Mouse (Mus musculus): ENCODE data around the gene 1810043G02Rik.
A peak's percentile ranks its signal among the peaks of the same experiment; 100 is the strongest.
"Not testable (repeated sequence)": the region's sequence is repeated elsewhere in the genome, so short reads cannot be mapped to it uniquely, and the experiment has no call there.

The 1810043G02Rik gene

DNA sequence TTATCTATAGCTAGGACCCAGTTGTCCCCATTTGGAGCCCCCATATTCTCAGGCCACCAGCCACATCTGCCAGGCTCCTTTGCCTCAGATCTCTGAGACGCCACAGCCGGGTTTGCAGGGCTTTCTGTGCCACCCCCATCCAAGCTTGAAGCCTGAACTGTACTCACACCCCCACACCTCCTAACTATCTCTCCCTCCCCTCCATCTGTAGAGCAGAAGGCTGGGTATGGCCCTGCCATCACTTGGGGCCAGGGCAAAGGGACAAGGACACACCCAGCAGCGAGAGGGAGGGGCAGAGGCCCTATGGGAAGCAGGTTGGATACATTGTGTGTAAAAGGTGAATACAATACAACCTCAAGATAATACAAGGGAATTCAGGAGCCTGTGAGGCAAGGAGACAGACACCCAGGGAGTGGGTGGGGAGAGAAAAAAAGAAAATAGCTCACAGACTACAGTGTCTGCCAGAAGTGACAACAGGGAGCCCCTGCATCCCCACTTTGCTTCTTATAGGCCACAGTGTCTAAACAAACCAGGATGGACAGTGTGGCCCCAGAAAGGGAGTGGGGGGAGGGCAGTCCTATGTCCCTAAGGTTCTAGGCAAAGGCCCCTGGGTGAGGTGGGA is 26.3 kb downstream of the 1810043G02Rik start:
- no peak for DNase-seq (ENCODE audit: extremely low read depth, low read depth)

DNA sequence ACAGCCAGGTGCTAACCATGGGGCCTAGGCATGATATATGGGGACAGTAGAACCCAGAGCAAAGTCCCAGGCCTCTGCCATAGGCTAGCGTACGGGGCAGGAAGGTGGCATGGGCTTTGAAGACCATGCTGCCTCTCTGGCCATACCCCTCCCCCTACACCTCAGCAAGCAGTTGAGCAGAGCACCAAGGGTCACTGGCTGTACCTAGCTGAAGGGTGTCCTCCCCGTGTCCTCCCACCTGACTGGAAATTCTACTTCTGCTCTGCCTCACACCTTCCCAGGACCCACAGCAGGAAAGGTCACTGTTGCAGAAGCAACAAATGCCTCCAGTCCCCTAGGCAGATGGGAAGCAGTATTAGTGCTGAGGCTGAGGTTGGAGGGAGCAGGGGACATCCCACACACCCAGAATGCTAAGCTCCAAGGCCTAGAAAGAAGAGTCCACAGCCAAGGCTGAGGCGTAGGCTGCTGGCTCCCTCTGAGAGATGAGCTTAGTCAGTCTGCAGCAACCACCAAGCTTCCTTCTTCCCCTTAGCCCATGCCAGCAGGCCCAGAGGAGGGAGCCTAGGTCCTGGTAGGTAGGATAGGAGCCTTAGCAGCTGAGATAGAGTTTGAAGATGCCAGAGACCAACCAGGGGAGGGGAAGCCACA is 27.6 kb downstream of the 1810043G02Rik start:
- no peak for DNase-seq (ENCODE audit: extremely low read depth, low read depth)

DNA sequence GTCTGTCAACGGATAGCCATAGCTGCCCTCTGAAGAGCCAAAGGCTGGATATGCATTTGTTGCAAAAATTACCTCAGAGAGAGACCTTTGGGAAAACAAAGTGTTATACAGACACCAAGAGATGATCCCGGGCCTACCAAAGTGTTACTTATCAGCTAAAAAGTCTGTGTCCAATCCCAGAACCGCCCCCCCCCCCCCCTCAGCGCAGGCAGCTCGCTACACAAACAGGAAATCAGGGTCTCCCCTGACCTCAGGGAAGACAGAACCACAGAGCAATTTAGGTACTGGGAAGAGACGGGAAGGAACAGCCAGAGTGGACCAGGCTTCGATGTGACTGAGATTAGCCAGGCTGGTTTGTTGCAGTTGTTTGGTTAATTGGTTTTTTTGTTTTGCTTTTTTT is 28.9 kb downstream of the 1810043G02Rik start:
- DNase-seq (ENCODE audit: extremely low read depth, low read depth): no peak

DNA sequence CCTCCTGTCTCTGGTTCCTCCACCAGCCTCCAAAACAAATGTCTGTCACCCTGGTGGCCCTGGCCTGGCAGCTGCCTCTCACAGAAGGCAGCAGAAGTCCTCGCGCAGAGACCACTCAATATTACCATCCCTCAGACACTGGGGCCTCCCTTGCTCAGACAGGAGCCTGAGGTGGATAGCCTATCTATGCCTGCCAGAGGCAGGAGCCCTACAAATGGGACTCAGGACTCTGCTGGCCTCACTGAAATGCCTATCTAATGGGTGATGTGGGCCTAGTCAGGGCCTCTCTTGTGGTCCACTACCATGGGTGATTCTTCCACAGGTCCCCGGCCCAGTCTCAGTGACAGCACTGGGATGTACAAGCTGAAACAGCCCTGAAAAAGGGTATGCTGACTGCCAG is 29.8 kb downstream of the 1810043G02Rik start:
- DNase-seq (ENCODE audit: extremely low read depth, low read depth): no peak

DNA sequence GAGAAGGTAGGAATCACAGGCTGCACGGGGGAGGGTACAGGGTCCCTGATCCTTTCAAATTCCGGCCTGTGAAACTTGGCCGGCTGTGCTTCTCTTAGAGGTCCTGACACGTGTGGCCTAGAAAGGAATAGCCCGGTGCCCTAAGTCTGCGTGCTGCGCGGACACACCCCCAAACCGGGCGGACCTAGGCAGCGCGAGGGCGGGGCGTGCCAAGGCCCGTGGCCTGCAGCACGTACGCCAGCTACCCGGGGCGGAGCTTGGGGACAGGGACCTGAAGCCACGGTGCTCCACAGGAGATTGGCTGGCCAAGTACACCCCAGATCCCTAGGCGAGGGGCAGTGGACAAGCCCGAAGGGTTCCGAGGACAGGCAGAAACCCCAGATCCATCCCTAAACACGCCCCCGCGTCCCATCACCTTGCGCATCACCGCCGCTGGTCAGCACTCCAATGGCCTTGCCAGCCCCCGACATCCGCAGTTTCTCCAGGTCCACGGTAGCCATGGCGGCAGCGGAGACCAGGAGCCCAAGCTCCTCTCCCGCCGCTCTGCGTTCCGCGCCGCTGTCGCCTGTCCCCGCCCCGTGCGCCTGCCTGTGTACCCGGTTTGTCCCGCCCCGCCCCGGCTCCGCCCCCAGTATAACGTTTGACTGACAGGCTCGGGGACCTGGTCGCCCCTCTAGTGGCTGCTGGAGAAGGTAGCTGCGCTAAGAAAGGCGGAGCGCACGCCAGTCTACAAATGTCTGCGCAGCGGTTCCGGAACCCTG is 31.0 kb downstream of the 1810043G02Rik start:
- peak; percentile 83 for DNase-seq (ENCODE audit: extremely low read depth, low read depth)

DNA sequence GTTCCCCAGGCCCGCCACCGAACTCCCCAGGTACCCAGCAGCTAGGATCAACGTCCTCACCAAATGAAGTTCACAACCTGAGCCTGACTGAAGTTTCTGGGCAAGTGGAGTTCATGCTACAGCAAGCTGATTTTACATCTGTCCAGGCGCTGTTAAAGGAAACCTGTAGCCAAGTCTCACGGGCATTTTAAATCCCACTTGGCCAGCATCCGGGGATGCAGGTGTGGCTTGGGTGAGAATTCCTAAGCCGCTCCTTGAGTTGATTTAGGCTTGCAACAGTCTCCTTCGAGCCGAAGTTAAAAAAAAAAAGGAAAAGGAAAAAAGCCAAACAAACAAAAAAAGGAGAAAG is 31.6 kb downstream of the 1810043G02Rik start, which contains the start of gene Pfkl:
TSS of gene Pfkl (minus strand) at position 139 of the 349 bp plus-strand sequence.
- no peak for DNase-seq (ENCODE audit: extremely low read depth, low read depth)

DNA sequence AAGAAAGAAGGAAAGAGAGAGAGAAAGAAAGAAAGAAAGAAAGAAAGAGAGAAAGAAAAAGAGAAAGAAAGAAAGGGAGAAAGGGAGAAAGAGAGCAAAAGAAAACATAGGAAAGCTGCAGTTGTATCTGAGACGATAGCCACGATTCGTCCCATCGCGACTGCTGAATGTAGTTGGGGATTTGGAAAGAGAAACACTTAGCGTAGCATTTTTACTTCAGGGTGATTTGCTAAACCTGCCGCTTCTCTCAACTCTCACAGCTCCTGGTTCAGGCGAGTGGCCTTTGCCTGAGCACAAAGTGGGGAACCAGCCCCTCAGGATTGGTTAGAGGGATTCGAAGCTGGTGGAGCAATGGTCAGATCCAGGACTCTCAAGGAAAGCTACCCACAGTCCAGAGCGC is 32.0 kb downstream of the 1810043G02Rik start:
- no peak for DNase-seq (ENCODE audit: extremely low read depth, low read depth)

DNA sequence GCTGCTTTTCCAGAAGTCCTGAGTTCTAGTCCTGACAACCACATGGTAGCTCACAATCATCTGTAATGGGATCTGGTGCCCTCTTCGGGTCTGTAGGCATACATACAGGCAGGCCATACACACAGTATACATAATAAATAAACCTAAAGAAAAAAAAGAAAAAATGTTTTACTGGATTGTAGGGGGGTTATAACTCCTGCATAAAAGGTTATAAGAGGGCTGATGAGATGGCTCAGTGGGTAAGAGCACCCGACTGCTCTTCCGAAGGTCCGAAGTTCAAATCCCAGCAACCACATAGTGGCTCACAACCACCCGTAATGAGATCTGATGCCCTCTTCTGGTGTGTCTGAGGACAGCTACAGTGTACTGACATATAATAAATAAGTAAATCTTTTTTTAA is 32.8 kb downstream of the 1810043G02Rik start:
- not testable (repeated sequence) for DNase-seq (ENCODE audit: extremely low read depth, low read depth)

DNA sequence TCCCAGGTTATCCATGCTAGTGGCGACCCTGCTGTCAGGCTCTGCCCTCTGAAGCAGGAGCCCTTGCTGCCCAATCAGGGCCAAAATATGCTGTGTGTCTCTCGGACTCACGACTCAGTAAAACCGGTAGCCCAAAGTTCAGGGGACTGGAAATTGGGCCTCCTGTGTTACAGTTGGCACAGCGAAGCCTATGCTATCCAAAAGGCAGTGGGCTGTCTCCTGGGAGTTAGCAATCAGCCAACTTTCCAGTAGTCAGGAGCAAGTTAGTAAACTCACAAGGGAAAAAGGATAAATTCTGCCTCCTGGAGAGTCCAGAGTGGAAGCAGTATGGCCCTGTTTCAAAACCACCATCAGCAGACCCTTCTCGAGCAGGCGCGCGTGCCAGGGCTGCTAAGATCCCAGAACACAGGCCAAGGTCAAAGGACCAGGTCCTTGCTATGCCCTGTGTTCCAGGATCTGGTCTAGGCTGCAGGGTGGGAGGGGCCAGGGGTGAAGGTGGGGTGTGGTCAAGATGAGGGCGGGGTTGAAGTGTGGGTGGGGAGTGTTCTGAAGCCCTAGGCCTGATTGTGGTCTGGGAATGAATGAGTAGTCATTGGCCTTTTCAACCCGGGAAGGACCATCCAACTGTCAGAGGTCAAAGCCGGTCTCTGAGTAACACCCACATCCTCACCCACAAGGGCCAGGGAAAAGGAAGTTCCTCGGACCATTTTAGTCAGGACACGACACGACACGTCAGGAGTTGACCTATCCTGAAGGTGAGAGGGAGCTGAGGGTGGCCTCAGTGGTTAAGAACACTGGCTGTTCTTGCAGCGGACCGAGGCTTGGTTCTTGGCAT is 34.6 kb downstream of the 1810043G02Rik start:
- no peak for DNase-seq (ENCODE audit: extremely low read depth, low read depth)

DNA sequence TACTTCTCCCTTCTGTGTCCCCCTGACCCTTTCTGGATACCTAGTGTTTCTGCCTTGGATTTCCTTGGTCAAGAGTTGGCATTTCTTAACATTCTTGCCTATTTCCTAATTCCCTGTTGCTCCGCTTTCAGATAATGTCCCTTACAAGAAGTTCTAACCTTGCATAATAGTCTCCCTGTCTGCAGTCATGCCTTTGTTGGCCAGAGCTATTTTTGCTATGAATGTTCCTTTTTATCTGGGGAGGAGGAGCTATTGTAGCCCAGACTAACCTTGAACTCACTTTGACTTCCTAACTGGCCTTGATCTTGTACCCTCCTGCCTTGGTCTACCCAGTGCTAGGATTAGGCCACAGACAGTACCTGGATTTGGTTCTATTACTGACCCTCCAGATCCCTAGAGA is 37.2 kb downstream of the 1810043G02Rik start:
- no peak for DNase-seq (ENCODE audit: extremely low read depth, low read depth)

DNA sequence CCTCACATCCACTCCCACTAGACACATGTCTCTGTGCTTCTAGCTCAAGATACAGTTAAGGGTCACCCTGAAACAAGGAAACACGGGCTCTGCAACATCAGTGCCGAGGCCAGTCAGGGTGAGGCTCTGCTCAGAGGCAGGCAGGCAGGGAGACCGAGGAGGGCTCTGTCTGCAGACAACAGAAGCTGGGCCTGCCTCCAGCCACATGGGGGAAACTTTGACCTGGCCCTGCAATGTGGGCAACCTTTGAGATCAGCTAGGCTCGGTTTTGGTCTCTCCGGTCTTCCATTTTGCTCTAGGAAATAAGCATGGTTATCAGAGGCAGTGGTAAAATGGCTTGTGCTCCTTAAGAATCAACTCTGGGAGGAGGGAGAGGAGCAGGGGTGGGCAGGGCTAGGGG is 38.0 kb downstream of the 1810043G02Rik start:
- no peak for DNase-seq (ENCODE audit: extremely low read depth, low read depth)

DNA sequence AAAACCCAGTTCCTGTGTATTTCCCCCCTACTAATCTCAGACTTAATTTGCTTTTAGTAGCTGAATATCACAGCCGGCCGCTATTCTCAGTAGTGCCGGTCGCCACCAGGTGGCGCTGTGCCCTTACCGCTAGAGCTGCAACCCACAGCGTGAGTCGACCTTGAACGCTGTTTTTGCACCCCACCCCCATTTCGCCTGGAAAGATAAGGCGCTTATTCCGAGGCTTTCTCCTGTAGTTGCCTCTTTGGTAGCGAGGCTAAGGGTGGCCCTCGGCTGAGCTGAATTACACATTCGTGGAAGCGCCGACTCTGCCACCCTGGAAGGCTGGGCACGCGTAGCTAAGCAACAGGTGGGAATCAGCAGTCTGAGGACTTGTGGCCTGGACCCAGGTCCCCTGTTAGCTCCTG is 40.5 kb downstream of the 1810043G02Rik start:
- peak; percentile 89 for DNase-seq (ENCODE audit: extremely low read depth, low read depth)

DNA sequence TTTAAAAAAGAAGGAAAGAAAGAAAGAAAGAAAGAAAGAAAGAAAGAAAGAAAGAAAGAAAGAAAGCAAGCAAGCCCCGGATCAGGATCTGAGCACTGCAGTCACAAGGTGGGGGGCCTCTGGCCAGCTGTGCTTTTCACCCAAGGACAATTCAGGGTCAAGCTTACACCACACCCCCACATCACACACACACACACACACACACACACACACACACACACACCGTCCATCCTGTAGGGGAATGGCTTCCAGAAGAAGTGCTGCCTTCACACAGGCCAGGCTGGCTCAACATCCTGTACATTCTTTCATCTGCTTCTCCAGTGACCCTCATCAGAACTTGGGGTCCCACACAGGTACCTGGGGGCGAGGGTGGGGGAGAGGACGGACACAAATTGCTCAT is 41.0 kb downstream of the 1810043G02Rik start:
- DNase-seq (ENCODE audit: extremely low read depth, low read depth): no peak

DNA sequence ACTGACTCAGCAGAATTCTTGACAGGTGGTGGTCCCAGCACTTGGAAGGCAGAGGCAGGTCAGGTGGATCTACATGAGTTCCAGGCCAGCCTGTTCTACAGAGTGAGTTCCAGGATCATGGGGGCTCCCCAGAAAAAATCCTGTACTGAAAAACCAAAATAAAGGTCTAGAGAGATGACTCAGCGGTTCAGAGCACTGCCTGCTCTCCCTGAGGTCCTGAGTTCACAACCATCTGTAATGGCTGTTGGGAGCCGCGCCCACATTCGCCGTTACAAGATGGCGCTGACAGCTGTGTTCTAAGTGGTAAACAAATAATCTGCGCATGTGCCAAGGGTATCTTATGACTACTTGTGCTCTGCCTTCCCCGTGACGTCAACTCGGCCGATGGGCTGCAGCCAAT is 41.7 kb downstream of the 1810043G02Rik start:
- peak; percentile 86 for DNase-seq (ENCODE audit: extremely low read depth, low read depth)

DNA sequence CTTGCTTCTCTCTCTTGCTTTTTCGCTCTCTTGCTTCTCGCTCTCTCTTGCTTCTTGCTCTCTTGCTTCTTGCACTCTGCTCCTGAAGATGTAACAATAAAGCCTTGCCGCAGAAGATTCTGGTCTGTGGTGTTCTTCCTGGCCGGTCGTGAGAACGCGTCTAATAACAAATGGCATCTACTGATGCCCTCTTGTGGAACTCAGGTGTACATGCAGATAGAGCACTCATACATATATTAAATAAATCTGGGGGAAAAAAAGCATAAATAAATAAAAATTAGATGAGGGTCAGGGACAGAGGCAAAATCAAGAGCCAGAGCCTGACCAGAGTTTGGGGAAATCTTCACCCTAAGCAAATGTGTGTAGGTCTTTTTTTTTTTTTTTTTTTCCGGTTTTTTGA is 47.1 kb downstream of the 1810043G02Rik start:
- DNase-seq (ENCODE audit: extremely low read depth, low read depth): not testable (repeated sequence)

DNA sequence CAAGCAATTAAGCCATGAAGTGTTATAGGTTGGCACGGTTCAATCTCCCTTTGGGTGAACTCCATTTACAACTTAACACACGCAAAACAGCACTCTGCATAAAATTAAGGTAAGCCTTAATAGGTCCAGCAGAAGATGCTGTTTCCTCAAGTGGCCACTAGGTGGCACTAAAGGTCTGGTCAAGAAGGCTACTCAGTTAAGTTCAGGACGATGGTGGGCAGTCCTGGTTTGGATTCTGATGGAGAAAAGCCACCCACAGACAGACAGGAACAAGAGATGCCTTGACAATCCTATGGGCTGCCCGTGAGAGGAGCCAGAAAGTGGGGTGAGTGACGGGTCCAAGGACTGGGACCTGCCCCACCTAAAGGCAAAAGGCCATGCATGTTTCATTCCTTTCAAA is 49.8 kb downstream of the 1810043G02Rik start:
- DNase-seq (ENCODE audit: extremely low read depth, low read depth): peak; percentile 73

DNA sequence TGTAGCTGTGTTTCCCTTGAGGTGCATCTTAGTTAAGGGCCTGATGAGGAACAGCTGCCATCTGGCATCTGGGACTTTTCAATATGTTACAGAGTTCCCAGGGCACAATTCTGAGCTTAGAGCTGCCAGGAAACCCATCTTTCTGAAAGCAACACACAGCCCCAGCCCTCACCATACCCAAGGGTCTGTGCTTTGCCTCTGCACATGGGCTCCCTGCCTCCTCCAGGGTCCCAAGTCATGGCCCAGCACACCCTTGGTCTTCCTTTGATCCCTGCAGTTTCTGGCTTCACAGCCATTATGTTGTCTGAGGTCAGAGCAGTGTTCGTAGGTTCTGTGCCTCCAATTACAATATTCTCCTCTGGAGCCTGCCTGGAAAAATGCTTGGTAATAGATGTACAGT is 50.8 kb downstream of the 1810043G02Rik start:
- no peak for DNase-seq (ENCODE audit: extremely low read depth, low read depth)

DNA sequence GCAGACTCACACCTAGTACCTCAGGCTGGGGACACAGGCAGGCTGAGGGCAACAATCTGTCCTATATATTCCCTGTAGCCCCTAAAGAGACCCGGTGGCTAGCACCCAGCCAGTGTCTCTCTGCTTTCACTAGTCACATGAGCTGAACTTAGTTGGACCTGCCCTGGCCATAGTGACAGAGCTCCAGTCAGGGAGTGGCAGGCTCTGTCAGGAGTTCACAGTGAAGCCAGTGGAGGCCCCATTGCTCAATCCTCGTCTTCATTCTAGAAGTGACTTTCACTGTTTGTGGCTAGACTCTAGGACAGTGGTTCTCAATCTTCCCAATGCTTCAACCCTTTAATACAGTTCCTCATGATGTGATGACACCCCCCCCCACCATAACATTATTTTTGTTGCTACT is 53.7 kb downstream of the 1810043G02Rik start:
- DNase-seq (ENCODE audit: extremely low read depth, low read depth): no peak

Measured in MEL-GATA-1-ER (cell line).